Mouse (Mus musculus): ENCODE measurements around the gene Fuca1.
"Not testable (repeated sequence)": the region's sequence is repeated elsewhere in the genome, so short reads cannot be mapped to it uniquely, and the experiment has no call there.

Gene Fuca1

GRCm38 (mm10) chr4:135924418-135924817 lies 3.9 kb downstream of the Fuca1 start:
- DNase-seq (ENCODE audit: low read depth) = no peak

GRCm38 (mm10) chr4:135925341-135925740 lies 4.8 kb downstream of the Fuca1 start:
- no peak for DNase-seq (ENCODE audit: low read depth)

- no peak for DNase-seq (ENCODE audit: low read depth)
Measured at GRCm38 (mm10) chr4:135926195-135926808, 5.8 kb downstream of the Fuca1 start.

- no peak for DNase-seq (ENCODE audit: low read depth)
Measured at GRCm38 (mm10) chr4:135926861-135927260, 6.3 kb downstream of the Fuca1 start.

GRCm38 (mm10) chr4:135928376-135928775 lies 7.8 kb downstream of the Fuca1 start:
- DNase-seq (ENCODE audit: low read depth) = no peak

- DNase-seq (ENCODE audit: low read depth) = no peak
Measured at GRCm38 (mm10) chr4:135929405-135929804, 8.9 kb downstream of the Fuca1 start.

- no peak for DNase-seq (ENCODE audit: low read depth)
Measured at GRCm38 (mm10) chr4:135929828-135930227, 9.3 kb downstream of the Fuca1 start.

- DNase-seq (ENCODE audit: low read depth) = no peak
Measured at GRCm38 (mm10) chr4:135930239-135930638, 9.7 kb downstream of the Fuca1 start.

GRCm38 (mm10) chr4:135931832-135932231 lies 11.3 kb downstream of the Fuca1 start:
- peak; percentile 50 for DNase-seq (ENCODE audit: low read depth)

GRCm38 (mm10) chr4:135934708-135935500 lies 14.4 kb downstream of the Fuca1 start:
- DNase-seq (ENCODE audit: low read depth) = no peak

GRCm38 (mm10) chr4:135935502-135935901 lies 15.0 kb downstream of the Fuca1 start:
- no peak for DNase-seq (ENCODE audit: low read depth)

- no peak for DNase-seq (ENCODE audit: low read depth)
Measured at GRCm38 (mm10) chr4:135938858-135939257, 18.3 kb downstream of the Fuca1 start.

GRCm38 (mm10) chr4:135941026-135941425 lies 20.5 kb downstream of the Fuca1 start:
- not testable (repeated sequence) for DNase-seq (ENCODE audit: low read depth)

- DNase-seq (ENCODE audit: low read depth) = no peak
Measured at GRCm38 (mm10) chr4:135942193-135942592, 21.7 kb downstream of the Fuca1 start.

- no peak for DNase-seq (ENCODE audit: low read depth)
Measured at GRCm38 (mm10) chr4:135943389-135943788, 22.9 kb downstream of the Fuca1 start.

GRCm38 (mm10) chr4:135945706-135946105 lies 25.2 kb downstream of the Fuca1 start:
- DNase-seq (ENCODE audit: low read depth) = no peak

- peak; percentile 94 for DNase-seq (ENCODE audit: low read depth)
Measured at GRCm38 (mm10) chr4:135946278-135946658, 25.7 kb downstream of the Fuca1 start, which contains the start of gene Hmgcl. Gene Hmgcl (plus strand): TSS chr4:135946448.

- peak; percentile 32 for DNase-seq (ENCODE audit: low read depth)
Measured at GRCm38 (mm10) chr4:135946659-135947301, 26.2 kb downstream of the Fuca1 start.

GRCm38 (mm10) chr4:135948142-135948541 lies 27.6 kb downstream of the Fuca1 start:
- no peak for DNase-seq (ENCODE audit: low read depth)

- no peak for DNase-seq (ENCODE audit: low read depth)
Measured at GRCm38 (mm10) chr4:135949475-135949874, 28.9 kb downstream of the Fuca1 start.

GRCm38 (mm10) chr4:135949911-135950310 lies 29.4 kb downstream of the Fuca1 start:
- DNase-seq (ENCODE audit: low read depth) = no peak

GRCm38 (mm10) chr4:135950365-135950764 lies 29.8 kb downstream of the Fuca1 start:
- DNase-seq (ENCODE audit: low read depth) = no peak

- no peak for DNase-seq (ENCODE audit: low read depth)
Measured at GRCm38 (mm10) chr4:135951505-135951904, 31.0 kb downstream of the Fuca1 start.

Data from NIH3T3 (cell line).